Comparison of ENCODE assay signal across 9 mouse cellular contexts in the genomic region with DNA sequence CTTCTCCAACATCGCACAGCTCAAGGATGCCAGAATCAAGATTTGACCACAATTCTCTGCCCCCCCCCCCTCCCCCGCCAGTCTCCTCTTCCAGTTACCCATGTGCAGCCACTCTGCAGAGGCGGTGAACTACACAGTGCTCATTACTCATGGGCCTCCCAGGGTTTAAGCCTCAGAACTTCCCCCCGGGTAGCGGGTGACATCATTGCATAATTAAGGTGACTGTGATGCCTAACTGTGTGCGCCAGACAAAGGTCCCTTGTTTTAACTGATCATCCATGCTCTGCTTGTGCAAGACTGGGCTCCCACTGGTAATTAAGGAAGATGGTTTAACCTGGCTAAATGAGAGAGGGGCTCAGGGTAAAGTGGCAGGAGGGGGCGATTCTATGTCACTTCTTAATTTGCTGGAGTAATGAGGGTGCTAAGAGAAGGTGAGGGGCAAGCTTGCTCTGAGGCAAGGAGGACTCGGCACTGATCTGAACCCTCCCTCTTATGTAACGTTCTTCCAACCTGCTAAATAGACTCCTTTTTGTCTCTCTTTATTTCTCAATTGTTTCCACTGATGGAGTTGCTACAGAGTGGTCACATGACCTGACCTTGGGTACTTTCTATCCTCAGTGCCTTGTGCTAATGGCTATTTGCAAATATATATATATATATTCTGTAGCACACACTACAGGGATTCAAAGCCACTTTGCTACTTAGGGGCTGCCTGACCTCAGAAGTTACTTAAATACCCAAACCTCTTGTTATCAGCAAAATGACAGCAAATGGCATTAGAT.
DNase-seq lines count a peak whose midpoint lies in the region; ATAC-seq and TF ChIP-seq lines count a peak whose summit lies in the region.
"Had no signal": no experiment of that assay in that cellular context is flagged by ENCODE, and none has a peak within 500 bp of the region (broad histone marks: within the 10 kb centered on the region; RNA-seq: fewer than 3 reads in every experiment).

No protein-coding gene starts in this region.

- no peak for ATAC-seq in liver, postnatal 0 days

- TF ChIP-seq EP300 in liver, postnatal 0 days (IDR thresholded peaks at IDR 0.05; ENCODE audit: low read depth): no peak

- WGBS in liver, postnatal 0 days (ENCODE audit: insufficient replicate concordance): 59% methylated on average over 9 of the region's 9 CpGs

- no peaks in the 10 kb centered on the region for H3K4me1 ChIP-seq in liver, postnatal 0 days (ENCODE audit: insufficient read depth)

- no peak overlapping the region for H3K4me3 ChIP-seq in liver, postnatal 0 days (ENCODE audit: low read depth, low read length)

- no peak overlapping the region for H3K4me2 ChIP-seq in liver, postnatal 0 days (ENCODE audit: low read depth, low read length)
- H3K4me2 ChIP-seq: lung, embryonic 14.5 days had no signal

- H3K27ac ChIP-seq in liver, postnatal 0 days (ENCODE audit: low read depth): no peak overlapping the region

- H3K27me3 ChIP-seq in liver, postnatal 0 days (ENCODE audit: insufficient read depth, low read length): no peaks in the 10 kb centered on the region

- no peak for TF ChIP-seq CTCF in liver, postnatal 0 days (IDR thresholded peaks at IDR 0.05; ENCODE audit: low read depth)

- no peaks in the 10 kb centered on the region for H3K36me3 ChIP-seq in liver, postnatal 0 days (replicated peaks; ENCODE audit: insufficient read depth, low read length)

- H3K9ac ChIP-seq in liver, postnatal 0 days (replicated peaks): no peak overlapping the region
- H3K9ac ChIP-seq: lung, embryonic 14.5 days had no signal

- H3K9me3 ChIP-seq in liver, postnatal 0 days (ENCODE audit: low read length): no peaks in the 10 kb centered on the region

- DNase-seq in right cerebral cortex, adult 18-20 months: peak; percentile 33
- no peak for DNase-seq in right cerebral cortex, postnatal 36 days (ENCODE audit: low spot score in 2 of 2)
- DNase-seq in fat pad, adult 2 months (ENCODE audit: extremely low read depth, low read depth, low spot score): peak; percentile 42
- DNase-seq in layer of hippocampus, adult 8-10 months (ENCODE audit: low spot score in 2 of 2): peak; percentile 29 to 58
- DNase-seq in retina, postnatal 1 day: peak; percentile 98
- no peak for DNase-seq in adrenal gland, postnatal 4 days (ENCODE audit: low spot score in 2 of 2)
- DNase-seq in liver, postnatal 0 days: no peak
- DNase-seq: kidney, postnatal 14 days; lung, embryonic 14.5 days had no signal

Comparison
In these comparisons a context has a peak if more than half of its experiments do, and no peak if none do; other contexts are left out.
1. DNase-seq: peak in right cerebral cortex, adult 18-20 months (single experiment), fat pad, adult 2 months (single experiment), layer of hippocampus, adult 8-10 months (2 of 2) and retina, postnatal 1 day (single experiment); none in right cerebral cortex, postnatal 36 days (0 of 2), adrenal gland, postnatal 4 days (0 of 2) and liver, postnatal 0 days (single experiment).